Mouse (Mus musculus) embryonic fibroblast, embryonic 13.5 days (primary cell): ENCODE results near the gene Tvp23a.

Experiments
- CTCF ChIP-seq: IDR thresholded peaks from 2 replicates; pipeline ENCODE4 v1.5.1; 2011; ENCODE audit warnings: mild to moderate bottlenecking, control low read depth, low read length, moderate library complexity, borderline replicate concordance; ENCODE audit not compliant: insufficient read depth
- POLR2A ChIP-seq: IDR thresholded peaks from 2 replicates; pipeline ENCODE4 v1.6.1; 2011; ENCODE audit warnings: low read depth, mild to moderate bottlenecking, control low read depth, low read length, moderate library complexity

DNA sequence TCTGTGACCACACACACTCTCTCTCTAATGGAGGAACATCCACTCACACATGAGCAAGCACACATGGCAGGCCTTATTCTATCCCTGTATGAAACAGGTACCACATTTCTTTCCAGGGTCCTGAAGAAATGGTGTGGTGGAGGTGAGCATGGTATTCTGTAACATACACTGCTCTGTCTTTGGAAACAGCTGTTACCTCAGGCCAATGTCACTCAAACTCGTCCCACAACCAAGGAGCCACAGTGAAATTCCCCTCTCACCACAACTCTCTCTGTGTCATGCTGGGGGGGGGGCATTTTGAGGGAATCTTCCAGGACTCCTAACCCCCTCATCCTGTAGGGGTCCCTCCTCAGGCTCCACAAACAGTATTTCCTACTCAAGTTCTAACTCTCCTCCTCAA is 15.3 kb downstream of the Tvp23a start:
- TF ChIP-seq POLR2A (no peak), CTCF (no peak)
